Mouse (Mus musculus) neural tube, embryonic 15.5 days (tissue): ENCODE results near the gene Etnk2. TPM values are rescaled to one million over a fixed set of nuclear protein-coding genes. Genes with fewer than 3 reads are reported as not detected.
A peak's percentile ranks its signal among the peaks of the same experiment; 100 is the strongest.

Experiments
- ATAC-seq: fragments of 200-750 bp; cut with Nextera tagmentation; 2 replicates; pipeline ENCODE4 v1.8.0; 2017; ENCODE audit warnings: mild to moderate bottlenecking, moderate TSS enrichment, moderate library complexity; ENCODE audit not compliant: low FRiP score
- H3K27ac ChIP-seq: fragments of 300-500 bp; sonication (generic); replicated peaks from 2 replicates; pipeline ENCODE4 v1.5.1; 2015; ENCODE audit warnings: mild to moderate bottlenecking, inconsistent platforms
- H3K27me3 ChIP-seq: fragments of 300-500 bp; sonication (generic); replicated peaks from 2 replicates; pipeline ENCODE4 v1.6.1; 2015; ENCODE audit warnings: inconsistent platforms
- H3K36me3 ChIP-seq: fragments of 300-500 bp; sonication (generic); 2 replicates; pipeline ENCODE4 v1.6.1; 2015; ENCODE audit warnings: inconsistent platforms
- H3K4me1 ChIP-seq: fragments of 300-500 bp; sonication (generic); 2 replicates; pipeline ENCODE4 v1.6.1; 2015; ENCODE audit warnings: inconsistent platforms
- H3K4me2 ChIP-seq: fragments of 300-500 bp; sonication (generic); 2 replicates; pipeline ENCODE4 v1.6.1; 2015; ENCODE audit warnings: inconsistent platforms, mild to moderate bottlenecking, moderate library complexity
- H3K4me3 ChIP-seq: fragments of 300-500 bp; sonication (generic); replicated peaks from 2 replicates; pipeline ENCODE4 v1.5.1; 2015; ENCODE audit warnings: mild to moderate bottlenecking, inconsistent platforms
- H3K9ac ChIP-seq: fragments of 300-500 bp; sonication (generic); replicated peaks from 2 replicates; pipeline ENCODE4 v1.6.1; 2015; ENCODE audit warnings: mild to moderate bottlenecking, inconsistent platforms
- H3K9me3 ChIP-seq: fragments of 300-500 bp; sonication (generic); replicated peaks from 2 replicates; pipeline ENCODE4 v1.6.1; 2016; ENCODE audit warnings: inconsistent platforms
- WGBS: fragments of 180-500 bp; shearing (Covaris S2); methylation state at CpG from one replicate; pipeline ENCODE4 v1.1.7; 2015; ENCODE audit warnings: mixed read lengths; 5-methylcytosine and 5-hydroxymethylcytosine counted together
- polyA plus RNA-seq: library from polyadenylated mRNA; unstranded; fragments of >200 nt; fragmentation: Nextera tagmentation; extraction: Ambion mirVana; gene quantifications from 2 replicates; pipeline ENCODE4 v1.2.1, GENCODE M21; 2015

Gene Etnk2
- polyA plus RNA-seq, 1 experiment from 2014 or later = 22.8 TPM

- no peak overlapping the region for H3K9ac ChIP-seq
- ATAC-seq = no peak
- H3K27ac ChIP-seq = no peak overlapping the region
- H3K36me3 ChIP-seq = no peaks in the 10 kb centered on the region
- H3K9me3 ChIP-seq = no peaks in the 10 kb centered on the region
- 45% methylated on average over 3 of the region's 3 CpGs for WGBS
- H3K4me1 ChIP-seq = peaks cover 45% of the 10 kb centered on the region
- no peaks in the 10 kb centered on the region for H3K27me3 ChIP-seq
- 0 out of 2 replicates have a peak overlapping the region, but pooled peaks have one; percentile 100 for H3K4me2 ChIP-seq
- no peak overlapping the region for H3K4me3 ChIP-seq
Observed at GRCm38 (mm10) chr1:133420491-133420890, 57.1 kb downstream of the Etnk2 start.

DNA sequence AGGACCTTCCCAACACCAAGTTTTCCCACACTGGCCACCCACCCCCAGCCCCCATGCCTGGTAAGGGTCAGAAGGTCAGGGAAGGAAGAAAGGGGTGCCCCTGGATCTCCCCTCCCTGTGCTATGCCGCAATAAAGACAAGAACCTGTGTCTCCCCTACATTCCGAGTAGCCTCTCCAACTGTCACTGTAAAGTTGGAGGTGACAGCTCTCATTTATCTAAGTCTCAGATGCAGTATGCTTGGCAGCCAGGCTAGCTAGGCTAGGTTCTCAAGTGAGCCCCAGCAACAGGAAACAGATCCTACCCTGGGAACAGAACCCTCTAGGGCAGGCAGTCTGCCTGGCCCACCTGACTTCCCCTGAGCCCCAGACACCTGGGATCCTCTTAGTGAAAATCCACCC lies 57.7 kb downstream of the Etnk2 start:
- no peaks in the 10 kb centered on the region for H3K36me3 ChIP-seq
- no peak overlapping the region for H3K4me3 ChIP-seq
- 34% methylated on average over 2 of the region's 2 CpGs for WGBS
- H3K4me1 ChIP-seq = peaks cover 42% of the 10 kb centered on the region
- H3K27ac ChIP-seq = no peak overlapping the region
- no peak for ATAC-seq
- H3K4me2 ChIP-seq = peak overlapping the region; percentile 100; the same call in 1 of the 2 replicates
- H3K27me3 ChIP-seq = no peaks in the 10 kb centered on the region
- 0 out of 2 replicates have a peak overlapping the region, but pooled peaks have one; percentile 28 for H3K9ac ChIP-seq
- no peaks in the 10 kb centered on the region for H3K9me3 ChIP-seq

DNA sequence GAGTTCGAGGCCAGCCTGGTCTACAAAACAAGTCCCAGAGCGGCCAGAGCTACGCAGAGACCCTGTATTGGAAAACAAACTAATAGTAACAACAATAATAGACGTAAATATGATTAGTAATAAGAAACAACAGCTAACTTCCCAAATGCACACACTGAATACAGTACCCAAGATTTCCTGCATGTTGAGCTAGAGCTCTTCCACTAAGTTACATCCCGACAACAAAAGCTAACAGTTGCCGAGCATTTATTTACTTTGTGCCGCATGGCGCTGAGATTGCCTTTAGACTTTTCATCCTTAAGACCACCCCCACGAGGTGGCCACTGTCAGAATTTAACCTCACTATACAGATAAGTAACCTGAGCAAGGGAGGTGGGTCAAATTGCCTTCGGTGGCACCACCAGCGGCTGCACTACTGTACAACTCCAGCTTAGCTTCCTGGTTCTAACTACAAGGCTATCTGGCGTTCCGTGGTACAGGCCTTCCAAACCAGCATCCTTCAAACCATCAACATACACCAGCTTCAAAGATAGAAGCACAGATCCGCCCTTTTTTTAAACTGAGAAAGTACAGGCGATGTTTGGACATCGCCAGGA lies 58.7 kb downstream of the Etnk2 start:
- H3K9ac ChIP-seq = peak overlapping the region; percentile 70
- WGBS = 32% methylated on average over 16 of the region's 16 CpGs
- peaks cover 37% of the 10 kb centered on the region for H3K4me1 ChIP-seq

GRCm38 (mm10) chr1:133422615-133423161 lies 59.3 kb downstream of the Etnk2 start:
- Histone ChIP-seq H3K9ac (peak overlapping the region; percentile 70), H3K4me2 (peak overlapping the region; percentile 100), H3K36me3 (no peaks in the 10 kb centered on the region), H3K4me1 (peaks cover 32% of the 10 kb centered on the region), H3K4me3 (peak overlapping the region; percentile 78), H3K9me3 (no peaks in the 10 kb centered on the region), H3K27ac (peak overlapping the region; percentile 84), H3K27me3 (no peaks in the 10 kb centered on the region)
- WGBS = under 1% methylated on average over 29 of the region's 29 CpGs
- ATAC-seq = peak; percentile 26; the same call in 1 of the 2 replicates

More for the DNA sequence above, 58.7 kb downstream of the Etnk2 start:
- Histone ChIP-seq H3K4me3 (peak overlapping the region; percentile 78), H3K36me3 (no peaks in the 10 kb centered on the region), H3K27me3 (no peaks in the 10 kb centered on the region), H3K4me2 (peak overlapping the region; percentile 100), H3K27ac (peak overlapping the region; percentile 84), H3K9me3 (no peaks in the 10 kb centered on the region)
- ATAC-seq = no peak

GRCm38 (mm10) chr1:133423166-133423542 lies 59.8 kb downstream of the Etnk2 start:
- peak overlapping the region; percentile 78 for H3K4me3 ChIP-seq
- peaks cover 28% of the 10 kb centered on the region for H3K4me1 ChIP-seq
- under 1% methylated on average over 31 of the region's 31 CpGs for WGBS
- H3K9ac ChIP-seq = peak overlapping the region; percentile 70
- H3K9me3 ChIP-seq = no peaks in the 10 kb centered on the region
- peak overlapping the region; percentile 84 for H3K27ac ChIP-seq
- H3K4me2 ChIP-seq = peak overlapping the region; percentile 100
- peak; percentile 9; the same call in 1 of the 2 replicates for ATAC-seq
- no peaks in the 10 kb centered on the region for H3K36me3 ChIP-seq
- H3K27me3 ChIP-seq = no peaks in the 10 kb centered on the region

DNA sequence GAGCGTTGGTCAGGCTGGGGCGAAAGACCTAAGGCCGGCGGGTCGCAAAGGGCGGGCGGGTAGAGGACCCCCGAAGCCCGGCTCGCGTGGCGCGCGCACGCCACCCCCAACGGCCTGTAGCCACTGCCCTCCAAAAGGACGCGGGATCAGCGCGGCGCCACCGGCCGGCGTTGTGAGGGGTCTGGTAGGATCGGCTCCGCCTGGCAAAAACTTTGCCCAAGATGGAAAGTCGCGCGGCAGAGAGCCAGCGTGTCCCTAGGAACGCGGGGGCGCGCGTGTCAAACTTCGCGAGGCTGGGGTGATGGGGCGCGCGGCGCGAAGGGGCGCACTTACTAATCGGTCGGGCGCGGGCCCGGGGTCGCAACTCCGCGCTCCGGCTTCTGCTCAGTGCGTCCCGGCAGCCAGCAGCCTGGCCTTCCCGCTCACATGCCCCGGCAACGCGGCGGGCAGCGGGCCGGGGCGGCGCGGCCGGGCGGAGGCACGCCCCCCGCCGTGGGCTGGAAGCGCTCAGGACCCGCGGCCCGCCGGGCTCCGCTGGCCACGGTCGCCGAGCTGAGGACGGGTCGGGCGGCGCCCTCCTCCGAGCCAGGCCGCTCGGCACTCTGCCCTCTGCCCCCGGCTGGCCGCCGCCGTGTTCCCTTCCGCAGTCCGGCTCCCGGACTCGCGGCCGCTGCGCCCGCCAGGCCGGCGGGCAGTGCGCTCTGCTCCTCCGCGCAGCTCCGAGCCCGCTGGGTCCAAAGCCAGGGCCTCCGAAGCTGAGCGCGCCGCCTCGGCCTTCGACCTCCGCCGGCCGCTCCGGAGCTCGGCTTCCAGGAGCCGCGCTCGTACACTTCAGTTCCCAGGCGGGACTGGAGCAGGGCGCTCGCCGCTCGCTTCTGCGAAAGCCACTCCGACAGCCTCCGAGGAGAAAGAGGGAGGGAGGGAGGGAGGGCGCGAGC lies 60.4 kb downstream of the Etnk2 start, which contains the start of gene Sox13:
TSS of gene Sox13 (minus strand) at position 835 of the 938 bp plus-strand sequence.
- H3K4me3 ChIP-seq = peak within 1 kb of the TSS; percentile 78
- WGBS = under 1% methylated on average over 96 of the region's 128 CpGs
- peak within 1 kb of the TSS; percentile 70 for H3K9ac ChIP-seq
- H3K9me3 ChIP-seq = no peaks in the 10 kb centered on the region
- peak; percentile 73 for ATAC-seq
- H3K4me1 ChIP-seq = peaks cover 22% of the 10 kb centered on the region
- H3K4me2 ChIP-seq = peak within 1 kb of the TSS; percentile 100
- H3K27me3 ChIP-seq = no peaks in the 10 kb centered on the region
- H3K27ac ChIP-seq = peak within 1 kb of the TSS; percentile 84
- no peaks in the 10 kb centered on the region for H3K36me3 ChIP-seq

- no peak; the same call in 1 of the 2 replicates for ATAC-seq
- Histone ChIP-seq H3K36me3 (no peaks in the 10 kb centered on the region), H3K4me2 (peak overlapping the region; percentile 100), H3K9ac (no peak overlapping the region), H3K4me3 (peak overlapping the region; percentile 78; the same call in 1 of the 2 replicates), H3K4me1 (peaks cover 22% of the 10 kb centered on the region), H3K9me3 (no peaks in the 10 kb centered on the region), H3K27ac (no peak overlapping the region), H3K27me3 (no peaks in the 10 kb centered on the region)
- WGBS = 55% methylated on average over 4 of the region's 4 CpGs
Observed at GRCm38 (mm10) chr1:133424547-133425140, 61.3 kb downstream of the Etnk2 start.

Other genes with a start within 250 kb of the Etnk2 start
- 23.4 and 25.4 TPM in 2 replicates for gene Ppp1r15b, start 232.4 kb upstream of the Etnk2 start, polyA plus RNA-seq
- gene Plekha6, start 199.4 kb upstream of the Etnk2 start, polyA plus RNA-seq = 17.1 and 20.5 TPM in 2 replicates
- gene Golt1a, start 53.8 kb upstream of the Etnk2 start, polyA plus RNA-seq = 0.43 TPM in 1 of 2 replicates, not detected in the other
- not detected in 2 replicates for gene Kiss1, start 41.7 kb upstream of the Etnk2 start, polyA plus RNA-seq
- gene Ren1, start 13.1 kb upstream of the Etnk2 start, polyA plus RNA-seq = 0.74 and 1.6 TPM in 2 replicates
- gene Sox13, start 60.8 kb downstream of the Etnk2 start, polyA plus RNA-seq = 4.0 and 6.7 TPM in 2 replicates
- gene Snrpe, start 246.7 kb downstream of the Etnk2 start, polyA plus RNA-seq = 412 and 440 TPM in 2 replicates